Comparison of ENCODE assay signal across 7 mouse cellular contexts in genomic region chr3:118429825-118430630, GRCm38 (mm10).
DNase-seq lines count a peak whose midpoint lies in the region; ATAC-seq and TF ChIP-seq lines count a peak whose summit lies in the region.

No protein-coding gene starts in this region.

- H3K4me3 ChIP-seq in megakaryocyte, embryonic 14.5 days (replicated peaks), result peak overlapping the region; percentile 5
- H3K4me3 ChIP-seq in embryonic facial prominence, embryonic 10.5 days, result peak overlapping the region; percentile 51
- H3K4me3 ChIP-seq in hindbrain, postnatal 0 days (ENCODE audit: low read length), result peak overlapping the region; percentile 57
- H3K4me3 ChIP-seq in midbrain, embryonic 10.5 days, result peak overlapping the region; percentile 51

- no peaks in the 10 kb centered on the region for H3K36me3 ChIP-seq in megakaryocyte, embryonic 14.5 days (replicated peaks; ENCODE audit: low read length)
- H3K36me3 ChIP-seq in embryonic facial prominence, embryonic 10.5 days (replicated peaks), result no peaks in the 10 kb centered on the region
- H3K36me3 ChIP-seq in hindbrain, postnatal 0 days (ENCODE audit: insufficient read depth, low read length), result no peaks in the 10 kb centered on the region
- no peaks in the 10 kb centered on the region for H3K36me3 ChIP-seq in midbrain, embryonic 10.5 days

- no peak for ATAC-seq in megakaryocyte, adult 5-6 weeks (ENCODE audit: poor library complexity, severe bottlenecking)
- peak; percentile 62 for ATAC-seq in hindbrain, postnatal 0 days
- ATAC-seq in monocyte, adult 5-6 weeks (replicated peaks; ENCODE audit: insufficient number of reproducible peaks, low FRiP score, low TSS enrichment, poor library complexity, severe bottlenecking), result no peak

- H3K27ac ChIP-seq in embryonic facial prominence, embryonic 10.5 days (replicated peaks), result peak overlapping the region; percentile 19; the same call in 1 of the 2 replicates
- peak overlapping the region; percentile 79 for H3K27ac ChIP-seq in hindbrain, postnatal 0 days
- H3K27ac ChIP-seq in midbrain, embryonic 10.5 days (replicated peaks), result peak overlapping the region; percentile 68

- no peak for TF ChIP-seq CTCF in hindbrain, postnatal 0 days (IDR thresholded peaks at IDR 0.05; ENCODE audit: low read depth)

- H3K4me1 ChIP-seq in megakaryocyte, embryonic 14.5 days, result peaks cover 22% of the 10 kb centered on the region
- H3K4me1 ChIP-seq in embryonic facial prominence, embryonic 10.5 days, result peaks cover 40% of the 10 kb centered on the region
- H3K4me1 ChIP-seq in hindbrain, postnatal 0 days (ENCODE audit: insufficient read depth, low read length), result 0 out of 2 replicates have a peak, but pooled peaks cover 5% of the 10 kb centered on the region
- peaks cover 41% of the 10 kb centered on the region for H3K4me1 ChIP-seq in midbrain, embryonic 10.5 days

- peak overlapping the region; percentile 61 for H3K9ac ChIP-seq in hindbrain, postnatal 0 days (replicated peaks; ENCODE audit: low read length)

- peaks cover 34% of the 10 kb centered on the region for H3K27me3 ChIP-seq in megakaryocyte, embryonic 14.5 days (replicated peaks)
- peaks cover 77% of the 10 kb centered on the region for H3K27me3 ChIP-seq in embryonic facial prominence, embryonic 10.5 days (replicated peaks; ENCODE audit: low read depth, poor library complexity, severe bottlenecking)
- H3K27me3 ChIP-seq in hindbrain, postnatal 0 days (ENCODE audit: insufficient read depth, low read length), result no peaks in the 10 kb centered on the region
- H3K27me3 ChIP-seq in midbrain, embryonic 10.5 days (ENCODE audit: low read depth, poor library complexity, severe bottlenecking), result peaks cover 91% of the 10 kb centered on the region

- WGBS in embryonic facial prominence, embryonic 10.5 days, result 8% methylated on average over 29 of the region's 29 CpGs
- 4% methylated on average over 29 of the region's 29 CpGs for WGBS in hindbrain, postnatal 0 days
- 10% methylated on average over 29 of the region's 29 CpGs for WGBS in midbrain, embryonic 10.5 days

- peak overlapping the region; percentile 91 for H3K4me2 ChIP-seq in hindbrain, postnatal 0 days (ENCODE audit: low read depth, low read length)

- peaks cover 12% of the 10 kb centered on the region; the same call in 1 of the 2 replicates for H3K9me3 ChIP-seq in megakaryocyte, embryonic 14.5 days
- H3K9me3 ChIP-seq in embryonic facial prominence, embryonic 10.5 days, result no peaks in the 10 kb centered on the region
- no peaks in the 10 kb centered on the region for H3K9me3 ChIP-seq in hindbrain, postnatal 0 days (ENCODE audit: low read length)
- H3K9me3 ChIP-seq in midbrain, embryonic 10.5 days (replicated peaks), result no peaks in the 10 kb centered on the region

- peak; percentile 54 for DNase-seq in embryonic facial prominence, embryonic 10.5 days (ENCODE audit: low spot score)
- DNase-seq in hindbrain, postnatal 0 days (ENCODE audit: low spot score), result peak; percentile 77
- peak; percentile 52 for DNase-seq in midbrain, embryonic 10.5 days (ENCODE audit: low spot score)
- DNase-seq in spleen, postnatal 36 days (ENCODE audit: low spot score in 2 of 2), result no peak

Comparison
In these comparisons a context has a peak if more than half of its experiments do, and no peak if none do; other contexts are left out.
1. H3K4me3 ChIP-seq: peak in every context shown above with its lines; median percentile 57 in hindbrain, postnatal 0 days; 51 in embryonic facial prominence, embryonic 10.5 days; 51 in midbrain, embryonic 10.5 days; 5 in megakaryocyte, embryonic 14.5 days.
2. DNase-seq: peak in embryonic facial prominence, embryonic 10.5 days (single experiment), hindbrain, postnatal 0 days (single experiment) and midbrain, embryonic 10.5 days (single experiment); none in spleen, postnatal 36 days (0 of 2).
3. H3K27ac ChIP-seq: peak in every context shown above with its lines; median percentile 79 in hindbrain, postnatal 0 days; 68 in midbrain, embryonic 10.5 days; 19 in embryonic facial prominence, embryonic 10.5 days.